Mouse (Mus musculus) adrenal gland, adult 2 months (tissue): ENCODE data around the gene H2afy. TPM values are rescaled to one million over a fixed set of nuclear protein-coding genes. Genes with fewer than 3 reads are reported as not detected.

Source experiments
- polyA plus RNA-seq: library from polyadenylated mRNA; depleted of rRNA; stranded (reverse); fragments of >200 nt; gene quantifications from 2 replicates; pipeline ENCODE4 v1.2.3, GENCODE M21; 2012; rRNA removed
- total RNA-seq, 2 experiments: library from RNA; stranded (reverse); gene quantifications; 2 replicates each; pipeline ENCODE4 v1.2.3; 2021

Gene H2afy
- total and polyA plus RNA-seq, 3 experiments = 123 to 138 (median 127) TPM

Other genes with a start within 250 kb of the H2afy start
- gene Tifab, start 42.5 kb upstream of the H2afy start, total RNA-seq = 1 to 10 TPM; 2.3 to 2.9 TPM
- 5.0 and 5.5 TPM in 2 replicates for gene Tifab, start 42.5 kb upstream of the H2afy start, polyA plus RNA-seq
- gene Neurog1, start 115.8 kb upstream of the H2afy start, total RNA-seq = not detected
- not detected in 2 replicates for gene Neurog1, start 115.8 kb upstream of the H2afy start, polyA plus RNA-seq
- 10 to 100 TPM; 49.3 to 65.0 TPM for gene Cxcl14, start 160.2 kb upstream of the H2afy start, total RNA-seq
- gene Cxcl14, start 160.2 kb upstream of the H2afy start, polyA plus RNA-seq = 55.9 and 59.6 TPM in 2 replicates